Mouse (Mus musculus): ENCODE results near the gene Rnf157. TPM values are rescaled to one million over a fixed set of nuclear protein-coding genes. Genes with fewer than 3 reads are reported as not detected.

Rnf157 gene
- total RNA-seq, 1 experiment = 3.7 TPM

GRCm38 (mm10) chr11:116306126-116306982 is 106.5 kb downstream of the Rnf157 start:
- in situ Hi-C loops (cut with MboI; ENCODE audit: low sequenced_read_pairs in 2 of 2, unreplicated experiment in 2 of 2) = no loop called here
- peak; percentile 90 for DNase-seq (ENCODE audit: low read depth, low spot score)
- peak; percentile 82 for TF ChIP-seq HCFC1 (IDR thresholded peaks at IDR 0.05; ENCODE audit: borderline replicate concordance, insufficient read depth, low read length)
- no peak for TF ChIP-seq MAFK (IDR thresholded peaks at IDR 0.05; ENCODE audit: insufficient read depth, low read depth, low read length)
- Histone ChIP-seq H3K36me3 (ENCODE audit: control insufficient read depth, insufficient read depth, low read length, poor library complexity, severe bottlenecking) (peaks cover 6% of the 10 kb centered on the region), H3K4me3 (ENCODE audit: insufficient read depth in 1 of 2, low read depth in 1 of 2, low read length in 2 of 2, poor library complexity in 1 of 2, severe bottlenecking in 1 of 2) (peak overlapping the region; percentile 81 to 88), H3K4me1 (ENCODE audit: control insufficient read depth in 2 of 2, insufficient read depth in 2 of 2, low read length in 2 of 2, poor library complexity in 1 of 2) (peaks cover 0 to 6% of the 10 kb centered on the region in 2 experiments; a peak in 1 of 4 replicates), H3K9me3 (ENCODE audit: control insufficient read depth, insufficient read depth, low read depth, low read length) (no peaks in the 10 kb centered on the region), H3K27ac (ENCODE audit: insufficient read depth, low read depth, low read length, poor library complexity, severe bottlenecking) (no peak overlapping the region), H3K9ac (ENCODE audit: insufficient read depth, low read depth, low read length, poor library complexity, severe bottlenecking) (peak overlapping the region; percentile 76)

- Histone ChIP-seq H3K9me3 (ENCODE audit: control insufficient read depth, insufficient read depth, low read depth, low read length) (no peaks in the 10 kb centered on the region), H3K27ac (ENCODE audit: insufficient read depth, low read depth, low read length, poor library complexity, severe bottlenecking) (no peak overlapping the region), H3K4me3 (ENCODE audit: insufficient read depth in 1 of 2, low read depth in 1 of 2, low read length in 2 of 2, poor library complexity in 1 of 2, severe bottlenecking in 1 of 2) (peak overlapping the region in 1 of 2 experiments; percentile 88; a peak in 1 of 4 replicates), H3K4me1 (ENCODE audit: control insufficient read depth in 2 of 2, insufficient read depth in 2 of 2, low read length in 2 of 2, poor library complexity in 1 of 2) (peaks cover 0 to 6% of the 10 kb centered on the region in 2 experiments; a peak in 1 of 4 replicates), H3K9ac (ENCODE audit: insufficient read depth, low read depth, low read length, poor library complexity, severe bottlenecking) (no peak overlapping the region), H3K36me3 (ENCODE audit: control insufficient read depth, insufficient read depth, low read length, poor library complexity, severe bottlenecking) (peaks cover 6% of the 10 kb centered on the region)
- in situ Hi-C loops (cut with MboI; ENCODE audit: low sequenced_read_pairs in 2 of 2, unreplicated experiment in 2 of 2) = no loop called here
- no peak for TF ChIP-seq HCFC1 (IDR thresholded peaks at IDR 0.05; ENCODE audit: borderline replicate concordance, insufficient read depth, low read length)
- TF ChIP-seq ZC3H11A (IDR thresholded peaks at IDR 0.05; ENCODE audit: borderline replicate concordance, low read depth, low read length) = no peak
- TF ChIP-seq CHD2 (IDR thresholded peaks at IDR 0.05; ENCODE audit: low read depth, low read length) = no peak
- no peak for TF ChIP-seq ZNF384 (IDR thresholded peaks at IDR 0.05; ENCODE audit: low read depth, low read length)
- no peak for TF ChIP-seq MAFK (IDR thresholded peaks at IDR 0.05; ENCODE audit: insufficient read depth, low read depth, low read length)
- no peak for DNase-seq (ENCODE audit: low read depth, low spot score)
These were observed 107.4 kb downstream of the Rnf157 start for GRCm38 (mm10) chr11:116305423-116305822.

- Histone ChIP-seq H3K4me3 (ENCODE audit: insufficient read depth in 1 of 2, low read depth in 1 of 2, low read length in 2 of 2, poor library complexity in 1 of 2, severe bottlenecking in 1 of 2) (no peak overlapping the region), H3K9me3 (ENCODE audit: control insufficient read depth, insufficient read depth, low read depth, low read length) (no peaks in the 10 kb centered on the region), H3K9ac (ENCODE audit: insufficient read depth, low read depth, low read length, poor library complexity, severe bottlenecking) (no peak overlapping the region), H3K4me1 (ENCODE audit: control insufficient read depth in 2 of 2, insufficient read depth in 2 of 2, low read length in 2 of 2, poor library complexity in 1 of 2) (peaks cover 0 to 3% of the 10 kb centered on the region in 2 experiments; a peak in 2 of 4 replicates), H3K36me3 (ENCODE audit: control insufficient read depth, insufficient read depth, low read length, poor library complexity, severe bottlenecking) (no peaks in the 10 kb centered on the region), H3K27ac (ENCODE audit: insufficient read depth, low read depth, low read length, poor library complexity, severe bottlenecking) (no peak overlapping the region)
- in situ Hi-C loops (cut with MboI; ENCODE audit: low sequenced_read_pairs in 2 of 2, unreplicated experiment in 2 of 2) = no loop called here
- no peak for DNase-seq (ENCODE audit: low read depth, low spot score)
- no peak for TF ChIP-seq CHD2 (IDR thresholded peaks at IDR 0.05; ENCODE audit: low read depth, low read length)
- no peak for TF ChIP-seq MAFK (IDR thresholded peaks at IDR 0.05; ENCODE audit: insufficient read depth, low read depth, low read length)
- TF ChIP-seq HCFC1 (IDR thresholded peaks at IDR 0.05; ENCODE audit: borderline replicate concordance, insufficient read depth, low read length) = no peak
- TF ChIP-seq ZC3H11A (IDR thresholded peaks at IDR 0.05; ENCODE audit: borderline replicate concordance, low read depth, low read length) = no peak
- no peak for TF ChIP-seq ZNF384 (IDR thresholded peaks at IDR 0.05; ENCODE audit: low read depth, low read length)
These were observed 114.2 kb downstream of the Rnf157 start for GRCm38 (mm10) chr11:116298621-116299020.

GRCm38 (mm10) chr11:116298221-116298620 is 114.6 kb downstream of the Rnf157 start:
- Histone ChIP-seq H3K4me3 (ENCODE audit: insufficient read depth in 1 of 2, low read depth in 1 of 2, low read length in 2 of 2, poor library complexity in 1 of 2, severe bottlenecking in 1 of 2) (no peak overlapping the region), H3K27ac (ENCODE audit: insufficient read depth, low read depth, low read length, poor library complexity, severe bottlenecking) (no peak overlapping the region), H3K36me3 (ENCODE audit: control insufficient read depth, insufficient read depth, low read length, poor library complexity, severe bottlenecking) (no peaks in the 10 kb centered on the region), H3K9ac (ENCODE audit: insufficient read depth, low read depth, low read length, poor library complexity, severe bottlenecking) (no peak overlapping the region), H3K9me3 (ENCODE audit: control insufficient read depth, insufficient read depth, low read depth, low read length) (no peaks in the 10 kb centered on the region), H3K4me1 (ENCODE audit: control insufficient read depth in 2 of 2, insufficient read depth in 2 of 2, low read length in 2 of 2, poor library complexity in 1 of 2) (peaks cover 0 to 3% of the 10 kb centered on the region in 2 experiments; a peak in 2 of 4 replicates)
- no peak for TF ChIP-seq ZC3H11A (IDR thresholded peaks at IDR 0.05; ENCODE audit: borderline replicate concordance, low read depth, low read length)
- TF ChIP-seq CHD2 (IDR thresholded peaks at IDR 0.05; ENCODE audit: low read depth, low read length) = no peak
- no peak for TF ChIP-seq MAFK (IDR thresholded peaks at IDR 0.05; ENCODE audit: insufficient read depth, low read depth, low read length)
- no peak for TF ChIP-seq ZNF384 (IDR thresholded peaks at IDR 0.05; ENCODE audit: low read depth, low read length)
- no peak for TF ChIP-seq HCFC1 (IDR thresholded peaks at IDR 0.05; ENCODE audit: borderline replicate concordance, insufficient read depth, low read length)
- no peak for DNase-seq (ENCODE audit: low read depth, low spot score)
- in situ Hi-C loops (cut with MboI; ENCODE audit: low sequenced_read_pairs in 2 of 2, unreplicated experiment in 2 of 2) = no loop called here

Data from ES-E14 (cell line).